Mouse (Mus musculus): ENCODE measurements around the gene Mmp2.

DNA sequence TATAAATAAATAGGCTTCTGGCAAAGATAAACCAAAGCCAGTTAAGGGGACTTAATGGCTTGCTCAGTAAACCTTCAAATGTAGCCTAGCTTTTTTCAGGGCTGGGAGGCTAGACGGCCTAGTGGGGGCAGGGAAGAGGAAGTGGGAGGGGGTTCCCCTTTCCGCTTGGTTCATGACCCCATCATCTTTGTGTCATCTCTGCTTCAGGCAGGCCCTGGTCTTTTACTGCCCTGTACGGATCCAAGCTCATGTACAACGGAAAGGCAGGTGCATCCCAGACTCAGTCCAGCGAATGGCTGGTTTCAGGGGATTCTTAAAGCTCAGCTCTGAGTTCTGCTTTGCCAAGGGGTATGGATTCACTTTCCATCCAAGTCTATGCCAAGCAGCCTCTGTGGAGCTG, 4.7 kb upstream of the Mmp2 start:
- no peak for TF ChIP-seq CTCF (IDR thresholded peaks at IDR 0.05)
- TF ChIP-seq EP300 (IDR thresholded peaks at IDR 0.05) = no peak
